Mouse (Mus musculus) gastrocnemius, postnatal 4 days (tissue): ENCODE measurements around the gene Cxcr1. TPM values are rescaled to one million over a fixed set of nuclear protein-coding genes. Genes with fewer than 3 reads are reported as not detected.
"Not testable (repeated sequence)": the region's sequence is repeated elsewhere in the genome, so short reads cannot be mapped to it uniquely, and the experiment has no call there.

Source experiments
- DNase-seq, 2 experiments: peaks; one replicate each; pipeline ENCODE4 v3.0.0; 2021 to 2022; ENCODE audit warnings: low spot score in 2 of 2, mixed read lengths in 2 of 2
- total RNA-seq, 2 experiments: library from RNA; stranded (reverse); gene quantifications; 2 replicates each; pipeline ENCODE4 v1.2.3; 2021

Gene Cxcr1
- total RNA-seq, 2 experiments from 2014 or later, result not detected

- DNase-seq, result no peak
These were observed 2.4 kb upstream of the Cxcr1 start for GRCm38 (mm10) chr1:74196621-74197419.

GRCm38 (mm10) chr1:74195961-74196360, 1.5 kb upstream of the Cxcr1 start:
- DNase-seq, result no peak

- no peak for DNase-seq
These were observed 1.7 kb downstream of the Cxcr1 start for GRCm38 (mm10) chr1:74192711-74193110.

GRCm38 (mm10) chr1:74190471-74190870, 4.0 kb downstream of the Cxcr1 start:
- no peak for DNase-seq

GRCm38 (mm10) chr1:74183006-74183405, 11.4 kb downstream of the Cxcr1 start:
- no peak for DNase-seq

GRCm38 (mm10) chr1:74181462-74181861, 13.0 kb downstream of the Cxcr1 start:
- no peak for DNase-seq

GRCm38 (mm10) chr1:74179624-74180408, 14.6 kb downstream of the Cxcr1 start:
- DNase-seq, result no peak

GRCm38 (mm10) chr1:74178618-74179017, 15.8 kb downstream of the Cxcr1 start:
- DNase-seq, result no peak

GRCm38 (mm10) chr1:74175731-74176130, 18.7 kb downstream of the Cxcr1 start:
- DNase-seq, result no peak

GRCm38 (mm10) chr1:74172722-74173121, 21.7 kb downstream of the Cxcr1 start:
- DNase-seq, result no peak

GRCm38 (mm10) chr1:74169721-74170120, 24.7 kb downstream of the Cxcr1 start:
- no peak for DNase-seq

- DNase-seq, result no peak
These were observed 27.3 kb downstream of the Cxcr1 start for GRCm38 (mm10) chr1:74167136-74167535.

- no peak for DNase-seq
These were observed 34.4 kb downstream of the Cxcr1 start for GRCm38 (mm10) chr1:74160036-74160435.

GRCm38 (mm10) chr1:74159613-74160012, 34.8 kb downstream of the Cxcr1 start:
- DNase-seq, result not testable (repeated sequence)

- no peak for DNase-seq
These were observed 38.0 kb downstream of the Cxcr1 start for GRCm38 (mm10) chr1:74156381-74156910.

- DNase-seq, result no peak
These were observed 38.9 kb downstream of the Cxcr1 start for GRCm38 (mm10) chr1:74155435-74156012.

- no peak for DNase-seq
These were observed 40.8 kb downstream of the Cxcr1 start, which contains the start of gene Cxcr2 for GRCm38 (mm10) chr1:74153461-74154184. Gene Cxcr2 (plus strand): TSS chr1:74153989.

- no peak for DNase-seq
These were observed 43.3 kb downstream of the Cxcr1 start for GRCm38 (mm10) chr1:74151091-74151490.

- no peak for DNase-seq
These were observed 44.3 kb downstream of the Cxcr1 start for GRCm38 (mm10) chr1:74150101-74150500.

- no peak for DNase-seq
These were observed 45.1 kb downstream of the Cxcr1 start for GRCm38 (mm10) chr1:74149106-74149885.
